Mouse (Mus musculus): Measurements from ENCODE around the gene Csad. TPM values are rescaled to one million over a fixed set of nuclear protein-coding genes. Genes with fewer than 3 reads are reported as not detected.

Csad gene
- polyA plus RNA-seq, 1 experiment from 2014 or later: 27.9 TPM

- Histone ChIP-seq H3K36me3 (ENCODE audit: control insufficient read depth, insufficient read depth, low read length) (no peaks in the 10 kb centered on the region), H3K9me3 (ENCODE audit: control insufficient read depth, low read length) (no peaks in the 10 kb centered on the region), H3K4me3 (ENCODE audit: low read depth, low read length) (no peak overlapping the region), H3K9ac (ENCODE audit: low read depth, low read length) (no peak overlapping the region), H3K4me1 (replicated peaks; ENCODE audit: control insufficient read depth, insufficient read depth, low read length) (no peaks in the 10 kb centered on the region), H3K27ac (ENCODE audit: low read depth, low read length) (no peak overlapping the region), H3K27me3 (ENCODE audit: control insufficient read depth, insufficient read depth, low read length) (peaks cover 30% of the 10 kb centered on the region), H3K4me2 (replicated peaks; ENCODE audit: low read depth, low read length) (no peak overlapping the region)
- DNase-seq (ENCODE audit: low spot score) (no peak), ATAC-seq (ENCODE audit: low FRiP score) (no peak)
- WGBS: 93% methylated on average over 5 of the region's 5 CpGs
Observed at GRCm38 (mm10) chr15:102141120-102141519, 63.4 kb downstream of the Csad start.

DNA sequence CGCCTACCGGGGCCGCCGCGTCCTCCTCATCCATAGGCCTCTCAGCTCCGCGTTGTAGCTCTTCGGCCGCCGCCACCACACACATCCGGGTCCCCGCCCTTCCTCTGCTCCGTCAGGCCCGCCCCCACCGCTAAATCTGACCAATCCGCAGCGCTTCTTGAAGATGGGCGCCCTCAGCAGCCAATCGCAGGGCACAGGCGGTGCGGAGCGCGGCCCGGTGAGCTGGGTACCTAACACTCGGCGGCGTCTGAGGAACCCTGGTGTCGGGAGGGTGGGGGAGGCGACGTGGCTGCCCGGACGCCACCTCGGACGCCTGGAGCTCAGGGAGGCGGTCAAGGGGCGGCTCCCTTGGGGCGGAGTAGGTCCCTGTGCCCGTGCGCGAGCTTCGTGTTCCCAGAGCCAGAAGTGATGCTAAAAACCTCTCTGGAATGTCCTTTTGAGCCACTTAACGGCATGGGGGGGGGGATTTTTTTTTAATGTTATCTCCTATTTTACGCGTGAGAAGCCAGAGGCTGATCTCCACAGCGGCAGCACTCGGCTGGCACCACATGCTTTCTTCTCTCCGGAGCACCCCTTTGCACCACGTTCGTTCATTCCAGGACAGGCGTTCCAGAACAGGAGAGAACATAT is 68.3 kb downstream of the Csad start, which contains the start of gene Spryd3:
TSS of gene Spryd3 (minus strand) at position 106 of the 630 bp plus-strand sequence.
- WGBS: 0% methylated on average over 46 of the region's 50 CpGs
- Histone ChIP-seq H3K9me3 (ENCODE audit: control insufficient read depth, low read length) (no peaks in the 10 kb centered on the region), H3K36me3 (ENCODE audit: control insufficient read depth, insufficient read depth, low read length) (0 out of 2 replicates have a peak, but pooled peaks cover 4% of the 10 kb centered on the region), H3K4me2 (replicated peaks; ENCODE audit: low read depth, low read length) (peak within 1 kb of the TSS; percentile 60), H3K27me3 (ENCODE audit: control insufficient read depth, insufficient read depth, low read length) (no peaks in the 10 kb centered on the region), H3K4me3 (ENCODE audit: low read depth, low read length) (peak within 1 kb of the TSS; percentile 75), H3K4me1 (replicated peaks; ENCODE audit: control insufficient read depth, insufficient read depth, low read length) (no peaks in the 10 kb centered on the region), H3K9ac (ENCODE audit: low read depth, low read length) (peak within 1 kb of the TSS; percentile 85), H3K27ac (ENCODE audit: low read depth, low read length) (peak within 1 kb of the TSS; percentile 77)
- DNase-seq (ENCODE audit: low spot score): peak; percentile 98
- peak; percentile 100 for ATAC-seq (ENCODE audit: low FRiP score)

GRCm38 (mm10) chr15:102135522-102136128 is 68.9 kb downstream of the Csad start:
- no peaks in the 10 kb centered on the region for H3K27me3 ChIP-seq (ENCODE audit: control insufficient read depth, insufficient read depth, low read length)
- no peak for DNase-seq (ENCODE audit: low spot score)
- H3K27ac ChIP-seq (ENCODE audit: low read depth, low read length): peak overlapping the region; percentile 77
- ATAC-seq (ENCODE audit: low FRiP score): peak; percentile 86
- H3K9ac ChIP-seq (ENCODE audit: low read depth, low read length): peak overlapping the region; percentile 85
- H3K36me3 ChIP-seq (ENCODE audit: control insufficient read depth, insufficient read depth, low read length): 0 out of 2 replicates have a peak, but pooled peaks cover 4% of the 10 kb centered on the region
- H3K4me1 ChIP-seq (replicated peaks; ENCODE audit: control insufficient read depth, insufficient read depth, low read length): no peaks in the 10 kb centered on the region
- H3K4me3 ChIP-seq (ENCODE audit: low read depth, low read length): peak overlapping the region; percentile 75
- H3K4me2 ChIP-seq (replicated peaks; ENCODE audit: low read depth, low read length): peak overlapping the region; percentile 60
- 3% methylated on average over 31 of the region's 35 CpGs for WGBS
- no peaks in the 10 kb centered on the region for H3K9me3 ChIP-seq (ENCODE audit: control insufficient read depth, low read length)

- no peak overlapping the region for H3K4me2 ChIP-seq (replicated peaks; ENCODE audit: low read depth, low read length)
- ATAC-seq (ENCODE audit: low FRiP score) (no peak), DNase-seq (ENCODE audit: low spot score) (no peak)
- no peaks in the 10 kb centered on the region for H3K4me1 ChIP-seq (replicated peaks; ENCODE audit: control insufficient read depth, insufficient read depth, low read length)
- H3K27ac ChIP-seq (ENCODE audit: low read depth, low read length): no peak overlapping the region
- H3K27me3 ChIP-seq (ENCODE audit: control insufficient read depth, insufficient read depth, low read length): no peaks in the 10 kb centered on the region
- no peak overlapping the region for H3K9ac ChIP-seq (ENCODE audit: low read depth, low read length)
- no peaks in the 10 kb centered on the region for H3K9me3 ChIP-seq (ENCODE audit: control insufficient read depth, low read length)
- 0 out of 2 replicates have a peak, but pooled peaks cover 4% of the 10 kb centered on the region for H3K36me3 ChIP-seq (ENCODE audit: control insufficient read depth, insufficient read depth, low read length)
- WGBS: 88% methylated on average over 2 of the region's 2 CpGs
- H3K4me3 ChIP-seq (ENCODE audit: low read depth, low read length): no peak overlapping the region
Observed at GRCm38 (mm10) chr15:102134709-102135108, 69.8 kb downstream of the Csad start.

GRCm38 (mm10) chr15:102133314-102133713 is 71.2 kb downstream of the Csad start:
- H3K9me3 ChIP-seq (ENCODE audit: control insufficient read depth, low read length): no peaks in the 10 kb centered on the region
- H3K27ac ChIP-seq (ENCODE audit: low read depth, low read length): no peak overlapping the region
- ATAC-seq (ENCODE audit: low FRiP score) (no peak), DNase-seq (ENCODE audit: low spot score) (no peak)
- no peak overlapping the region for H3K4me2 ChIP-seq (replicated peaks; ENCODE audit: low read depth, low read length)
- H3K9ac ChIP-seq (ENCODE audit: low read depth, low read length): no peak overlapping the region
- WGBS: 89% methylated on average over 9 of the region's 9 CpGs
- no peaks in the 10 kb centered on the region for H3K4me1 ChIP-seq (replicated peaks; ENCODE audit: control insufficient read depth, insufficient read depth, low read length)
- H3K4me3 ChIP-seq (ENCODE audit: low read depth, low read length): no peak overlapping the region
- H3K36me3 ChIP-seq (ENCODE audit: control insufficient read depth, insufficient read depth, low read length): 0 out of 2 replicates have a peak, but pooled peaks cover 4% of the 10 kb centered on the region
- no peaks in the 10 kb centered on the region for H3K27me3 ChIP-seq (ENCODE audit: control insufficient read depth, insufficient read depth, low read length)

Other genes with a start within 250 kb of the Csad start
- gene Krt8, start 200.2 kb downstream of the Csad start, polyA plus RNA-seq (2014; fragmentation: Nextera tagmentation; extraction: Ambion mirVana): 22.4 and 27.8 TPM in 2 replicates
- 20.5 and 22.7 TPM in 2 replicates for gene Krt18, start 176.5 kb downstream of the Csad start, polyA plus RNA-seq (2014; fragmentation: Nextera tagmentation; extraction: Ambion mirVana)
- gene Eif4b, start 131.0 kb downstream of the Csad start, polyA plus RNA-seq (2014; fragmentation: Nextera tagmentation; extraction: Ambion mirVana): 85.0 and 103 TPM in 2 replicates
- gene Tns2, start 104.3 kb downstream of the Csad start, polyA plus RNA-seq (2014; fragmentation: Nextera tagmentation; extraction: Ambion mirVana): 8.0 and 11.8 TPM in 2 replicates
- gene Spryd3, start 68.5 kb downstream of the Csad start, polyA plus RNA-seq (2014; fragmentation: Nextera tagmentation; extraction: Ambion mirVana): 10.1 and 11.9 TPM in 2 replicates
- 0.31 TPM in 1 of 2 replicates, not detected in the other for gene Igfbp6, start 60.4 kb downstream of the Csad start, polyA plus RNA-seq (2014; fragmentation: Nextera tagmentation; extraction: Ambion mirVana)
- gene Soat2, start 54.2 kb downstream of the Csad start, polyA plus RNA-seq (2014; fragmentation: Nextera tagmentation; extraction: Ambion mirVana): 0.13 and 0.17 TPM in 2 replicates
- 49.7 and 63.8 TPM in 2 replicates for gene Zfp740, start 1.5 kb downstream of the Csad start, polyA plus RNA-seq (2014; fragmentation: Nextera tagmentation; extraction: Ambion mirVana)
- 1.0 and 1.1 TPM in 2 replicates for gene Itgb7, start 27.2 kb upstream of the Csad start, polyA plus RNA-seq (2014; fragmentation: Nextera tagmentation; extraction: Ambion mirVana)
- 20.3 and 21.7 TPM in 2 replicates for gene Rarg, start 52.8 kb upstream of the Csad start, polyA plus RNA-seq (2014; fragmentation: Nextera tagmentation; extraction: Ambion mirVana)
- 0.15 TPM in 2 replicates for gene Gm9918, start 65.8 kb upstream of the Csad start, polyA plus RNA-seq (2014; fragmentation: Nextera tagmentation; extraction: Ambion mirVana)
- gene Mfsd5, start 74.7 kb upstream of the Csad start, polyA plus RNA-seq (2014; fragmentation: Nextera tagmentation; extraction: Ambion mirVana): 51.6 and 57.0 TPM in 2 replicates
- gene Espl1, start 91.5 kb upstream of the Csad start, polyA plus RNA-seq (2014; fragmentation: Nextera tagmentation; extraction: Ambion mirVana): 21.8 and 30.8 TPM in 2 replicates
- gene Pfdn5, start 121.4 kb upstream of the Csad start, polyA plus RNA-seq (2014; fragmentation: Nextera tagmentation; extraction: Ambion mirVana): 401 and 431 TPM in 2 replicates
- 104 TPM in 2 replicates for gene Myg1, start 127.0 kb upstream of the Csad start, polyA plus RNA-seq (2014; fragmentation: Nextera tagmentation; extraction: Ambion mirVana)
- gene Aaas, start 146.0 kb upstream of the Csad start, polyA plus RNA-seq (2014; fragmentation: Nextera tagmentation; extraction: Ambion mirVana): 65.9 and 76.2 TPM in 2 replicates
- 0.73 and 0.99 TPM in 2 replicates for gene Sp7, start 162.5 kb upstream of the Csad start, polyA plus RNA-seq (2014; fragmentation: Nextera tagmentation; extraction: Ambion mirVana)
- 10.5 and 11.5 TPM in 2 replicates for gene Sp1, start 201.4 kb upstream of the Csad start, polyA plus RNA-seq (2014; fragmentation: Nextera tagmentation; extraction: Ambion mirVana)
- gene Amhr2, start 240.6 kb upstream of the Csad start, polyA plus RNA-seq (2014; fragmentation: Nextera tagmentation; extraction: Ambion mirVana): 0.28 and 0.46 TPM in 2 replicates